Mouse (Mus musculus) R1 (cell line): ENCODE data around the gene Rab25.

Experiments
- DNase-seq: peaks from one replicate; pipeline ENCODE4 v3.0.0-alpha.2; 2018; ENCODE audit warnings: low read depth, low spot score

Rab25 gene

DNA sequence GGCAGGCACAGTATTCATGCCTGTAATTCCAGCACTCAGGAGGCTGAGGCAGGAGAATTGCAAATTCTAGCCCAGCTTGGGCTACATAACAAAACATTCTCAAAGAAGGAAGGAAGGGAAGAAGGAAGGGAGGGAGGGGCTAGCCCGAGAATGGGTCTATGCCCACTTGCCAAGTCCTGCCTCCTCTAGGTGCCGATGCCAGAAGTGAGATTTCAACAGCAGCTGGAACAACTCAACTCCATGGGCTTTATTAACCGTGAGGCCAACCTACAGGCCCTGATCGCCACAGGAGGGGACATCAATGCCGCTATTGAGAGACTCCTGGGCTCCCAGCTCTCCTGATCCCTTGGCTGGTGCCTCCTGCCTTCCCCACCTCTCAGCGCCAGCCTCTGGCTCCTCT lies 19.8 kb upstream of the Rab25 start:
- DNase-seq: peak; percentile 89

GRCm38 (mm10) chr3:88566536-88567061 lies 18.5 kb upstream of the Rab25 start:
- DNase-seq: no peak

DNA sequence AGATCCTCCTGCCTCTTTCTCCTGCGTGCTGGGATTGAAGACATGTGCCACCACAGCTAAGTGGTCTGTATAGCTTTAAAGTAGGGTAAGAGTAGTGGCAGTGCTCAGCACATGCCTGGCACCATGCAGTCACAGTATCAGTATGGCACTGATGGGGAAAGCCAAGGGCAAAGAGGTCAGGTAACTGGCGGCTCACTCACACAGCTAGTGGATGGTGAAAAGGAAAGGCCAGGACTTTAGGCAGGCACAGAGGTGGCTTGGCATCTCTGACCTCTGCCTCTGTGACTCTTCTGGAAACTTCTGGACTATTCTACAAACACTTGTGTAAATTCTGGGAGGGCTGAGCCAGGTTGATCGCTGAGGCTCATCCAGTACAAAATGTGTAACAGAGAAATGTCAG lies 18.0 kb upstream of the Rab25 start:
- no peak for DNase-seq

DNA sequence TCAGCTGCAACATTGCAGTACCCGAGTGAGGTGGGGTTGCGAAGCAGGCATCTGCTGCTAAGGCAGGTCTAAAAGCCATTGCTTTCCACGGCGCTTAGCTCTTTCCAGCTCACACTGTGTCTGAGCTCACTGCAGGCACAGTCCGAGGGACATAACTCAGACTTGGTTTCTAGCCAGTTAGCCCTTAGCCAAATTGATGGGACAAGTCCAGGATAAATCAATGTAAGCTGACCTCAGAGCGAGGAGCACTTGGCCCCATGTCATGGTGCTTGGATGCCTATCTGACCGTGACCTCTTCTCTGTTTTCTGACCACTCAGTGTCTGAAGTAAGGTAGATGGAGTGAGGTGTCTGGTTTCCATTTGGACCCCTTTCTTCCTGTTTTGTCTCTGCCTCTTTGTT lies 15.9 kb upstream of the Rab25 start:
- DNase-seq: no peak

DNA sequence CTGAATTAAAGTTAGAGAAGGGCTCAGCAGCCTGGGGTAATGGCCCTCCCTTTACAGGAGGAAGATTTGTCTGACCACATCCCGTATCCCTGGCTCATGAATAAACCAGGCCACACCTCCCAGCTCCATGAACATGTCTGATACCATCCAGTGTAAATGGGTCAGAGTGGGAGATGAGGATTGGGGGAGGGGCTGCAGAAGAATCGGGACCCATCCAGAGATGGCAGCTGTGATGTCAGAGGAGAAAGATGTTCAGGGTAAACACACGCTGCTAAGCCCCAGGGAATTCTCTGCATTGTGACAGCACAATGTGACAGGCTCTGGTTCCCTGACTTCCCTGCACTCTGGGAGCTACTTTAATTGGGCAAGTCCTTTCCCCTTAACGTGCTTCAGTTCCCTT lies 15.3 kb upstream of the Rab25 start:
- no peak for DNase-seq

DNA sequence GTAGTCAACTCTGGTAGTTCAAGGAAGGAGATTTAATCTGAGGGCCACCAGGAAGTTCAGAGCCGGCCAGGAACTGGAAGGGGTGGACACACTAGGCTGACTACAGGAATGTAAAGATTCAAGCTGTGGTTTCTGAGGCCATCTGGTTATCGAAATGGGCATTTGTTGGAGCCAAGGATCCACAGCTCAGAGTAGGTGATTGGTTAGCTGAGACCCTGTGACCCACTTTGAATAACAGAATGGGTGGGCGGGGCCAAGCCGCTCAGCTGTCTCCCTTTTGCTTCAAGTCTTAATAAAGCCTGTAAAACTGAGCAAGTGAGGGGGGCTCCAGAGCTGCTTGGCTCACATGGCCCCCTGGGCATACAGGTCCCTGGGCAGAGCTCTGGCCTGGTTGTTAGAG lies 13.9 kb upstream of the Rab25 start:
- peak; percentile 79 for DNase-seq

- no peak for DNase-seq
These were observed 11.5 kb upstream of the Rab25 start for GRCm38 (mm10) chr3:88559596-88559995.

- no peak for DNase-seq
These were observed 8.5 kb upstream of the Rab25 start for GRCm38 (mm10) chr3:88556616-88557015.

- no peak for DNase-seq
These were observed 7.6 kb upstream of the Rab25 start for GRCm38 (mm10) chr3:88555731-88556130.

GRCm38 (mm10) chr3:88555069-88555605 lies 7.0 kb upstream of the Rab25 start:
- DNase-seq: no peak

DNA sequence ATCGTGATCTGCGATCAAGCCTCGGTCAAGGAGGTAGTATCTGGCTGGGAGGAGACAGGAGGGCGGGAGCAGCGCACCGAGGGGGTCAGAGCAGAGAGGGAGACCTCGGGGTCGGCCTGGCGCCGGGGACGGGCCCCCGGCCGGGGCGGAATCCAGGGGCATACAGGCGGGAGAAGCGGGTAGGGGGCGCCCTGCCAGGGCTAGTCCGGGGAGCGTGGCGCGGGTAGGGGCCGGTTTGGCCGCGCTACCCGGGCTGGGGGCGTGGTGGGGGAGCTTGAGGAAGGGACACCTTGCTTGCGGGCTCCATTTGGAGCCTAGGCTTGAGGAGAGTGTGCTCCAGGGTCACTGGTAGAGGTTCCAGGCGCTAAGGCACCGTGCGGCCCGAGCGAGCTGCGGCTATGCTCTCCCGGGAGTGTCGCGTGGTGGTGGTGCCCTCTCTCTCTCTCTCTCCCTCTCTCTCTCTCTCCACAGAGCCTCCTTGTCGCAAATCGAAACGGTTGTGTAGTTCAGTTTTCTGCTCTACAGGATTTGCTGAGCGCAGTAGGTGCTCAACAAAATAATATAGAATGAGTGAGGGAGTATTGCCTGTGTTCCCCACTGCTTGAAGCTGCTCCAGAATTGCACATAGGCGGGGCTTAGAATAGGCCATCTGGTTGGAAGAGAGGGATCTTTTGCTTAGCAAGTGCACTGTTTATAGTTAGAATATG lies 5.9 kb upstream of the Rab25 start:
- DNase-seq: peak; percentile 80

DNA sequence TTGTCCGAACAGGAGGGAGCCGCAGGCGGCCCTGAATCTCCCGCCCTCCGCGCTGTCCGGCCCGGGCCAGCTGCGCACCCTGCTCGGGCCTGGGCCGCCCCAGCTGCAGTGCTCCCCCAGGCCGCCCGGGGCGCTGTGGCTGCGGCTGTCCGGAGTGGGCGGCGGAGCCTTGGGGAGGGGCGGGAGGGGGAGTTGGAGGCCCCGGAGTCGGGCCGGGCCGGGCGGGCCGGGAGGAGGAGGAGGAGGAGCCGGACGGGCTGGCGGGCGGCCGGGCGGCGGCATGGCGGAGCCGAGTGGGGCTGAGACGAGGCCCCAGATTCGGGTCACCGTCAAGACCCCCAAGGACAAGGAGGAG lies 5.4 kb upstream of the Rab25 start, which contains the start of gene Ubqln4:
Gene Ubqln4, plus strand, starts transcription at position 234 of the 355 bp plus-strand sequence.
- DNase-seq: peak; percentile 89

- DNase-seq: peak; percentile 99
These were observed 4.8 kb upstream of the Rab25 start, which contains the start of gene Lamtor2 for GRCm38 (mm10) chr3:88552676-88553524. Lamtor2 (minus strand) TSS chr3:88553074.

GRCm38 (mm10) chr3:88552082-88552645 lies 4.1 kb upstream of the Rab25 start:
- no peak for DNase-seq

- no peak for DNase-seq
These were observed 3.5 kb upstream of the Rab25 start for GRCm38 (mm10) chr3:88551586-88551985.

DNA sequence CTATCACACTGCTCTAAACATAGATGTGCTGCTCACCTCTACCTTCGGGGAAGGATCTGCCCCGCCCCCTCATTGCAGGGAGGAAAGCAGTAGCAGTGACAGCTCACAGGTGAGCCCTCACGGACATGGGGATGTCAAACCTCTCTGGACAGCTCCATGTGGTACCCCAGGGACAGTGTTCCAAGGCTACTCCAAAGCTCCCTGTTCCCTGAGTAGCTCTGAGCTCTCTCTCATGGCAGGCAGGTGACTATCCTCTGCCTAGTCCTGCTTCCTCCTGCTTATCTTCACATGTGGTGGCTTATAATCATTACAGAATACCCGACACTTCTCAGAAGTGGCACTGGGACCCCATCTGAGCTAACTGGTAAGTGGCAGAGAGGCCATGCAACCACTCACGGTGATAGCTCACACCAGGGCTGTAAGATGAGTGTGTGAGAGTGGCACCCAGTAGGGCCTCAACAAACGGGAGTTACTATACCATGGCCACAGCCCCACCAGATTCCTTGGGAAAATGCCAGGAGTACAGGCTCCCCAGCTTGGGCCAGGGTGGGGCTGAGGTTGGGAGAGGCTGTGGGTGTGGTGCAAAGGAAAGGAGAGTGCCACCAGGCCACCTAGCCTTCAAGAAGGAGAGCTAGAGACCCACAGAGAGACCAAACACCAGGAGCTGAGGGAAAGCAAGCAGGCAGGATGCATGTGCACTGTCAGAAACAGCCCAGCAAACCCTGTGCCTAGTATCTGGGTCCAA lies 1.3 kb downstream of the Rab25 start:
- DNase-seq: no peak

- DNase-seq: no peak
These were observed 3.0 kb downstream of the Rab25 start for GRCm38 (mm10) chr3:88544955-88545591.

- DNase-seq: peak; percentile 76
These were observed 3.6 kb downstream of the Rab25 start for GRCm38 (mm10) chr3:88544514-88544913.

GRCm38 (mm10) chr3:88543651-88544410 lies 4.3 kb downstream of the Rab25 start:
- no peak for DNase-seq

- no peak for DNase-seq
These were observed 4.9 kb downstream of the Rab25 start for GRCm38 (mm10) chr3:88543174-88543573.
